Comparison of ENCODE assay signal across 19 mouse cellular contexts in the genomic region with DNA sequence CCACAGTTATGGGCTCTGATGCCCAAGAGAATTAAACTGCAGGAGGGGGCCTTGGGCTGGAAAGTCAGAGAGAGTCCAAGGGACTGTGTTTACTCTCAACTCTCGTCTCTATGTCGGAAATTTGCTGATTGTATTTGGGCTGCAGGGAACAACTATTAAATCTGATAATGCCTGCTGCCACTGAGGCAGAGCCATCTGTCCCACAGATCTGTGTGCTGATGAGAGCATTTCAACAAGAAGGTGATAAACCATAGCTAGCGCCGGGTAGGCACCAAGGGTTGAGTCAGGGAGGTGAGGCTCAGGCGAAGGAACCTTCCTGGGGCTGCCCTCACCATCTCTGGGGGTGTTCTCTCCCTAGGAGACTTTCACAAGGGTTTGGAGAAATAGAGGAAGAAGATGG. TPM values are rescaled to one million over a fixed set of nuclear protein-coding genes. Genes with fewer than 3 reads are reported as not detected.
DNase-seq lines count a peak whose midpoint lies in the region; ATAC-seq and TF ChIP-seq lines count a peak whose summit lies in the region.
"Had no signal": no experiment of that assay in that cellular context is flagged by ENCODE, and none has a peak within 500 bp of the region (broad histone marks: within the 10 kb centered on the region; RNA-seq: fewer than 3 reads in every experiment).

No protein-coding gene starts in this region.

- H3K79me2 ChIP-seq in heart, adult 2 months (replicated peaks; ENCODE audit: control insufficient read depth, insufficient read depth, low read length) = no peaks in the 10 kb centered on the region

- peaks cover 1% of the 10 kb centered on the region; the same call in 1 of the 2 replicates for H3K4me1 ChIP-seq in heart, adult 2 months (ENCODE audit: control insufficient read depth, insufficient read depth, low read length)
- peaks cover 9% of the 10 kb centered on the region for H3K4me1 ChIP-seq in heart, embryonic 11.5 days (ENCODE audit: control insufficient read depth, insufficient read depth, low read length)
- H3K4me1 ChIP-seq in heart, postnatal 0 days (ENCODE audit: control insufficient read depth, insufficient read depth) = peaks cover 7% of the 10 kb centered on the region; the same call in 1 of the 2 replicates
- H3K4me1 ChIP-seq: limb, embryonic 10.5 days had no signal

- no peak overlapping the region for H3K4me2 ChIP-seq in heart, embryonic 11.5 days
- H3K4me2 ChIP-seq in heart, postnatal 0 days (ENCODE audit: low read depth, low read length) = no peak overlapping the region; the same call in 1 of the 2 replicates
- H3K4me2 ChIP-seq: midbrain, embryonic 12.5 days had no signal

- no peaks in the 10 kb centered on the region for H3K27me3 ChIP-seq in heart, adult 2 months (ENCODE audit: control insufficient read depth, insufficient read depth, low read length)
- H3K27me3 ChIP-seq in heart, embryonic 11.5 days (ENCODE audit: control insufficient read depth, insufficient read depth, low read length) = no peaks in the 10 kb centered on the region
- no peaks in the 10 kb centered on the region for H3K27me3 ChIP-seq in heart, postnatal 0 days (ENCODE audit: control insufficient read depth, insufficient read depth, low read length)
- H3K27me3 ChIP-seq: midbrain, embryonic 12.5 days had no signal

- intact Hi-C loops in heart, adult 2 months (cut with DNase I) = loop anchor here (1.0 to 5.0 kb wide), 2 partner anchors 45 to 65 kb away; no protein-coding TSS in a partner anchor

- TF ChIP-seq CTCF in heart, adult 2 months (IDR thresholded peaks at IDR 0.05) = no peak
- TF ChIP-seq CTCF in heart, postnatal 0 days (IDR thresholded peaks at IDR 0.05; ENCODE audit: low read depth) = no peak
- no peak for TF ChIP-seq CTCF in brain, embryonic 14.5 days (IDR thresholded peaks at IDR 0.05; ENCODE audit: borderline replicate concordance, extremely low read depth, insufficient read depth, insufficient read length)

- peak overlapping the region; percentile 80 for H3K27ac ChIP-seq in heart, adult 2 months
- H3K27ac ChIP-seq in heart, embryonic 11.5 days (ENCODE audit: low read depth, low read length) = no peak overlapping the region
- H3K27ac ChIP-seq in heart, postnatal 0 days (ENCODE audit: low read depth) = peak overlapping the region; percentile 86
- H3K27ac ChIP-seq: hindbrain, embryonic 10.5 days; limb, embryonic 10.5 days; midbrain, embryonic 12.5 days; stomach, postnatal 0 days had no signal

- DNase-seq in heart, adult 2 months = no peak
- peak; percentile 59 for DNase-seq in heart, postnatal 0 days (ENCODE audit: low spot score)
- DNase-seq in heart, adult 11 months = no peak
- peak; percentile 29 for DNase-seq in brain, embryonic 14.5 days (ENCODE audit: low read depth)
- DNase-seq in layer of hippocampus, adult 9-11 months = peak; percentile 44
- no peak for DNase-seq in adrenal gland, postnatal 4 days (ENCODE audit: low spot score in 2 of 2)
- DNase-seq: liver, postnatal 0 days; lung, postnatal 10 days had no signal

- no peak for ATAC-seq in heart, embryonic 11.5 days (replicated peaks; ENCODE audit: insufficient number of reproducible peaks, low FRiP score, low TSS enrichment)
- no peak for ATAC-seq in heart, postnatal 0 days (ENCODE audit: insufficient read depth, low read depth)
- ATAC-seq: intestine, embryonic 16.5 days; liver, postnatal 0 days had no signal

- H3K4me3 ChIP-seq in heart, adult 2 months = no peak overlapping the region
- H3K4me3 ChIP-seq in heart, embryonic 11.5 days (ENCODE audit: low read depth, low read length) = no peak overlapping the region
- no peak overlapping the region for H3K4me3 ChIP-seq in heart, postnatal 0 days (ENCODE audit: low read depth, low read length)
- H3K4me3 ChIP-seq: erythroblast, embryonic 14.5 days; hindbrain, embryonic 10.5 days; limb, embryonic 10.5 days; midbrain, embryonic 12.5 days had no signal

- 0 out of 2 replicates have a peak, but pooled peaks have one; percentile 4 for TF ChIP-seq EP300 in heart, adult 2 months (IDR thresholded peaks at IDR 0.05; ENCODE audit: insufficient read depth, low read depth, low read length)
- TF ChIP-seq EP300 in heart, postnatal 0 days (IDR thresholded peaks at IDR 0.05; ENCODE audit: low read depth) = no peak

- no peaks in the 10 kb centered on the region for H3K9me3 ChIP-seq in heart, embryonic 11.5 days (replicated peaks; ENCODE audit: control insufficient read depth, low read length)
- H3K9me3 ChIP-seq in heart, postnatal 0 days (replicated peaks; ENCODE audit: control insufficient read depth, low read length) = no peaks in the 10 kb centered on the region
- H3K9me3 ChIP-seq: hindbrain, embryonic 10.5 days; limb, embryonic 10.5 days; midbrain, embryonic 12.5 days had no signal

- H3K9ac ChIP-seq in heart, adult 2 months (ENCODE audit: low read depth, low read length) = no peak overlapping the region
- no peak overlapping the region for H3K9ac ChIP-seq in heart, embryonic 11.5 days (ENCODE audit: low read depth, low read length)
- H3K9ac ChIP-seq in heart, postnatal 0 days (replicated peaks; ENCODE audit: low read depth, low read length) = no peak overlapping the region
- H3K9ac ChIP-seq: liver, postnatal 0 days; midbrain, embryonic 12.5 days had no signal

- 49% methylated on average over 5 of the region's 5 CpGs for WGBS in heart, adult 2 months
- WGBS in heart, embryonic 11.5 days (ENCODE audit: insufficient replicate concordance) = 74% methylated on average over 5 of the region's 5 CpGs
- WGBS in heart, postnatal 0 days = 42% methylated on average over 5 of the region's 5 CpGs

- no peak for TF ChIP-seq POLR2A in heart, adult 2 months (IDR thresholded peaks at IDR 0.05; ENCODE audit: insufficient read depth, low read depth, low read length)
- no peak for TF ChIP-seq POLR2A in brain, embryonic 14.5 days (IDR thresholded peaks at IDR 0.05; ENCODE audit: borderline replicate concordance, extremely low read depth, insufficient read depth, insufficient read length, poor library complexity, severe bottlenecking)

- no peaks in the 10 kb centered on the region for H3K36me3 ChIP-seq in heart, adult 2 months (ENCODE audit: control insufficient read depth, insufficient read depth, low read length)
- no peaks in the 10 kb centered on the region for H3K36me3 ChIP-seq in heart, embryonic 11.5 days (ENCODE audit: control insufficient read depth, insufficient read depth, low read length)
- H3K36me3 ChIP-seq in heart, postnatal 0 days (replicated peaks; ENCODE audit: control insufficient read depth, insufficient read depth, low read length) = peaks cover 16% of the 10 kb centered on the region; the same call in 1 of the 2 replicates
- H3K36me3 ChIP-seq: hindbrain, embryonic 10.5 days; limb, embryonic 10.5 days; midbrain, embryonic 12.5 days had no signal

RNA-seq across cellular contexts. Expression of a gene that starts 17.1 kb away (rescaled TPM):
- 10 to 100 TPM; 42.5 to 44.1 TPM for total RNA-seq in heart, adult 2 months (2021)
- 40.1 and 47.6 TPM in 2 replicates for polyA plus RNA-seq in heart, adult 2 months (2012; rRNA removed)
- 4.8 and 6.8 TPM in 2 replicates for polyA plus RNA-seq in heart, embryonic 11.5 days (2014; fragmentation: Nextera tagmentation; extraction: Ambion mirVana)
- 46.7 and 54.9 TPM in 2 replicates for total RNA-seq in heart, postnatal 0 days (2014; rRNA removed; ENCODE audit: low replicate concordance)
- polyA plus RNA-seq in heart, postnatal 0 days (2015; fragmentation: Nextera tagmentation; extraction: Ambion mirVana) = 28.1 and 29.6 TPM in 2 replicates
- polyA plus RNA-seq in brain, embryonic 14.5 days (2012; rRNA removed) = 12.3 and 15.0 TPM in 2 replicates
- 1 to 10 TPM in 1 of 2 experiments, under 1 TPM in 1; 0.76 to 9.4 TPM for total RNA-seq in adrenal gland, postnatal 4 days (2021)
- total RNA-seq: liver, adult 2 months; megakaryocyte progenitor cell, adult 5-6 weeks; monocyte, adult 5-6 weeks had no signal
- polyA plus RNA-seq: C2C12; erythroblast, embryonic 14.5 days; liver, adult 2 months had no signal

Comparison
In these comparisons a context has a peak if more than half of its experiments do, and no peak if none do; other contexts are left out.
1. DNase-seq: peak in heart, postnatal 0 days (single experiment), brain, embryonic 14.5 days (single experiment) and layer of hippocampus, adult 9-11 months (single experiment); none in heart, adult 2 months (0 of 2), heart, adult 11 months (single experiment) and adrenal gland, postnatal 4 days (0 of 2).